Mouse (Mus musculus) MEL (cell line): ENCODE data around the gene Stk11. TPM values are rescaled to one million over a fixed set of nuclear protein-coding genes. Genes with fewer than 3 reads are reported as not detected.

ENCODE experiments used
- DNase-seq: peaks from one replicate; pipeline ENCODE4 v3.0.0; 2011; ENCODE audit warnings: low read depth, low spot score
- H3K27ac ChIP-seq: 2 replicates; pipeline ENCODE4 v1.5.1; 2012; ENCODE audit warnings: low read depth, mild to moderate bottlenecking, control low read depth, low read length, moderate library complexity; ENCODE audit not compliant: control insufficient read depth
- H3K27me3 ChIP-seq, 2 experiments: fragments of 150-350 bp in 1 of 2; sonication (generic) in 1 of 2; 2 replicates each; pipeline ENCODE4 v1.6.1; 2012; ENCODE audit warnings: low read length in 2 of 2, mild to moderate bottlenecking in 2 of 2, improper control_type of control experiment in 1 of 2, moderate library complexity in 1 of 2; ENCODE audit not compliant: insufficient read depth in 2 of 2, control insufficient read depth in 1 of 2
- H3K36me3 ChIP-seq, 2 experiments: 2 replicates each; pipeline ENCODE4 v1.6.1; 2012 to 2014; ENCODE audit warnings: low read length in 2 of 2, improper control_type of control experiment in 1 of 2, inconsistent platforms in 1 of 2, mild to moderate bottlenecking in 1 of 2; ENCODE audit not compliant: insufficient read depth in 2 of 2, control insufficient read depth in 1 of 2
- H3K4me1 ChIP-seq, 2 experiments: fragments of 150-350 bp in 1 of 2; sonication (generic) in 1 of 2; 2 replicates each; pipeline ENCODE4 v1.6.1; 2012; ENCODE audit warnings: low read length in 2 of 2, improper control_type of control experiment in 1 of 2, mild to moderate bottlenecking in 1 of 2; ENCODE audit not compliant: insufficient read depth in 2 of 2, control insufficient read depth in 1 of 2
- H3K4me3 ChIP-seq, 2 experiments: fragments of 150-350 bp in 1 of 2; sonication (generic) in 1 of 2; 2 replicates each; pipeline ENCODE4 v1.5.1; 2012; ENCODE audit warnings: low read depth in 2 of 2, low read length in 2 of 2, mild to moderate bottlenecking in 2 of 2, moderate library complexity in 2 of 2, control low read depth in 1 of 2, improper control_type of control experiment in 1 of 2; ENCODE audit not compliant: control insufficient read depth in 1 of 2, insufficient read depth in 1 of 2
- H3K79me2 ChIP-seq: 2 replicates; pipeline ENCODE4 v1.6.1; 2012; ENCODE audit warnings: mild to moderate bottlenecking, low read length, moderate library complexity; ENCODE audit not compliant: control insufficient read depth, poor library complexity, insufficient read depth
- H3K9ac ChIP-seq: 2 replicates; pipeline ENCODE4 v1.6.1; 2012; ENCODE audit warnings: low read depth, mild to moderate bottlenecking, control low read depth, low read length, moderate library complexity; ENCODE audit not compliant: control insufficient read depth, poor library complexity, severe bottlenecking
- H3K9me3 ChIP-seq: fragments of 150-350 bp; sonication (generic); replicated peaks from 2 replicates; pipeline ENCODE4 v1.6.1; 2012; ENCODE audit warnings: mild to moderate bottlenecking, low read length, improper control_type of control experiment, moderate library complexity; ENCODE audit not compliant: insufficient read depth
- CHD1 ChIP-seq: IDR thresholded peaks from 2 replicates; pipeline ENCODE4 v1.6.1; 2012; ENCODE audit warnings: low read depth, mild to moderate bottlenecking, inconsistent platforms, low read length, improper control_type of control experiment
- CTCF ChIP-seq, 3 experiments: IDR thresholded peaks in 2 of 3; conservative IDR thresholded peaks in 1 of 3; 2 replicates each; pipeline ENCODE4 v1.5.1; 2011 to 2012; ENCODE audit warnings: low read length in 3 of 3, low read depth in 2 of 3, mild to moderate bottlenecking in 2 of 3, improper control_type of control experiment in 1 of 3, inconsistent platforms in 1 of 3, mixed read lengths in 1 of 3, moderate library complexity in 1 of 3; ENCODE audit not compliant: control insufficient read depth in 1 of 3, insufficient read depth in 1 of 3, poor library complexity in 1 of 3, severe bottlenecking in 1 of 3
- E2F4 ChIP-seq: IDR thresholded peaks from 2 replicates; pipeline ENCODE4 v1.6.1; 2011; ENCODE audit warnings: low read depth, low read length, improper control_type of control experiment, borderline replicate concordance
- ELF1 ChIP-seq: IDR thresholded peaks from 2 replicates; pipeline ENCODE4 v1.6.1; 2014; ENCODE audit warnings: low read depth, mild to moderate bottlenecking, inconsistent platforms, low read length, improper control_type of control experiment, moderate library complexity
- ETS1 ChIP-seq: IDR thresholded peaks from 2 replicates; pipeline ENCODE4 v1.6.1; 2012; ENCODE audit warnings: low read depth, mild to moderate bottlenecking, inconsistent platforms, low read length, improper control_type of control experiment, moderate library complexity
- GATA1 ChIP-seq: IDR thresholded peaks from 2 replicates; pipeline ENCODE4 v1.6.1; 2011; ENCODE audit warnings: low read depth, low read length, improper control_type of control experiment
- MAZ ChIP-seq: IDR thresholded peaks from 2 replicates; pipeline ENCODE4 v1.6.1; 2012; ENCODE audit warnings: low read depth, mild to moderate bottlenecking, inconsistent platforms, low read length, improper control_type of control experiment
- MEF2A ChIP-seq: IDR thresholded peaks from 2 replicates; pipeline ENCODE4 v1.6.1; 2014; ENCODE audit warnings: low read depth, mild to moderate bottlenecking, inconsistent platforms, low read length, improper control_type of control experiment; ENCODE audit not compliant: poor library complexity, insufficient replicate concordance, severe bottlenecking; ENCODE audit errors: extremely low read depth
- MYC ChIP-seq: IDR thresholded peaks from 2 replicates; pipeline ENCODE4 v1.6.1; 2011; ENCODE audit warnings: low read depth, mild to moderate bottlenecking, low read length, improper control_type of control experiment, moderate library complexity
- NELFE ChIP-seq: IDR thresholded peaks from 2 replicates; pipeline ENCODE4 v1.6.1; 2011; ENCODE audit warnings: low read depth, low read length, improper control_type of control experiment
- NRF1 ChIP-seq: IDR thresholded peaks from 2 replicates; pipeline ENCODE4 v1.6.1; 2014; ENCODE audit warnings: low read depth, mild to moderate bottlenecking, inconsistent platforms, low read length, improper control_type of control experiment, moderate library complexity; ENCODE audit not compliant: poor library complexity, insufficient read depth, severe bottlenecking
- POLR2AphosphoS2 ChIP-seq: IDR thresholded peaks from 2 replicates; pipeline ENCODE4 v1.6.1; 2011; ENCODE audit warnings: low read length, improper control_type of control experiment
- POLR2AphosphoS5 ChIP-seq: IDR thresholded peaks from 2 replicates; pipeline ENCODE4 v1.6.1; 2012; ENCODE audit warnings: low read depth, borderline replicate concordance, mild to moderate bottlenecking, inconsistent platforms, low read length, moderate library complexity, mixed read lengths
- RAD21 ChIP-seq: IDR thresholded peaks from 2 replicates; pipeline ENCODE4 v1.6.1; 2011; ENCODE audit warnings: mild to moderate bottlenecking, low read depth, low read length, improper control_type of control experiment
- RCOR1 ChIP-seq: IDR thresholded peaks from 2 replicates; pipeline ENCODE4 v1.6.1; 2012; ENCODE audit warnings: low read depth, mild to moderate bottlenecking, inconsistent platforms, low read length, improper control_type of control experiment
- SIN3A ChIP-seq: IDR thresholded peaks from 2 replicates; pipeline ENCODE4 v1.6.1; 2012; ENCODE audit warnings: low read length, improper control_type of control experiment, inconsistent platforms
- TAL1 ChIP-seq: IDR thresholded peaks from 2 replicates; pipeline ENCODE4 v1.6.1; 2012; ENCODE audit warnings: mild to moderate bottlenecking, inconsistent platforms, low read length, moderate library complexity, mixed read lengths
- ZC3H11A ChIP-seq: IDR thresholded peaks from 2 replicates; pipeline ENCODE4 v1.6.1; 2012; ENCODE audit warnings: low read depth, mild to moderate bottlenecking, inconsistent platforms, low read length, improper control_type of control experiment
- polyA plus RNA-seq, 2 experiments: library from polyadenylated mRNA; stranded (reverse) in 1 of 2; unstranded in 1 of 2; fragments of >175 nt in 1 of 2; fragments of >200 nt in 1 of 2; gene quantifications; 2 replicates each; pipeline versions ENCODE4 v1.2.1 to v1.2.4; 2012; ENCODE audit warnings: low replicate concordance in 2 of 2, low read depth in 1 of 2; ENCODE audit not compliant: insufficient read length in 2 of 2, insufficient read depth in 1 of 2, missing spikeins in 1 of 2
- total RNA-seq: library from RNA; depleted of rRNA; stranded (reverse); fragments of 300-350 nt; gene quantifications from 2 replicates; pipeline ENCODE4 v1.2.3, GENCODE M21; 2012

Gene Stk11
- total and polyA plus RNA-seq, 3 experiments, result 108 to 188 TPM; not detected in 1

DNA sequence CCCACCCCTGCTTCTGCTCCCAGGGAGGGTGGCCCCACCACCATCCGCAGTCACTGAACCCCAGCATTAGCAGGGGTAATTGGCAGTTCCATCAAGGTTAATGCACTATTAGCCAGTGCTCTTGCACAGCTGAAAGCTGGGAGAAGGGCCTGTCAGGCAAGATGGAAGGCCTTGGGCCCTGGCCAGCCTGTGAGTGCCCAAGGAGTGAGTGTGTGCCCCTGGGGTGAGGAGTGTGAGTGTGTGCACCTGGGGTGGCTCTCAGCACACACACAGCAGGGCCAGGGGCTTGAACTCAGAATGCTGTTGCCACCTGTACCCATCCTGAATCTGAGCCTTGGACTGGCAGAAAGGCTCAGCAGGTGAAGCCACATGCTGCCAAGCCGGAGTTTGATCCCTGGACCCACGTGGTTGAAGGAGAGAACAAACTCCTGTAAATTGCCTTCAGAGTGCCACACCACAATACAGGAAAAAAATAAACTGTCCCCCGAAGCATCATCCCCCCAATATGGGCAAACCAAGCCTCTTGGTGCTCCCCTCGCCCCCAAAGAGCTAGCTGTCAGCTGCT, 60.7 kb downstream of the Stk11 start:
- H3K9me3 ChIP-seq, result no peaks in the 10 kb centered on the region
- peaks cover 0 to 8% of the 10 kb centered on the region in 2 experiments; a peak in 2 of 4 replicates for H3K36me3 ChIP-seq

DNA sequence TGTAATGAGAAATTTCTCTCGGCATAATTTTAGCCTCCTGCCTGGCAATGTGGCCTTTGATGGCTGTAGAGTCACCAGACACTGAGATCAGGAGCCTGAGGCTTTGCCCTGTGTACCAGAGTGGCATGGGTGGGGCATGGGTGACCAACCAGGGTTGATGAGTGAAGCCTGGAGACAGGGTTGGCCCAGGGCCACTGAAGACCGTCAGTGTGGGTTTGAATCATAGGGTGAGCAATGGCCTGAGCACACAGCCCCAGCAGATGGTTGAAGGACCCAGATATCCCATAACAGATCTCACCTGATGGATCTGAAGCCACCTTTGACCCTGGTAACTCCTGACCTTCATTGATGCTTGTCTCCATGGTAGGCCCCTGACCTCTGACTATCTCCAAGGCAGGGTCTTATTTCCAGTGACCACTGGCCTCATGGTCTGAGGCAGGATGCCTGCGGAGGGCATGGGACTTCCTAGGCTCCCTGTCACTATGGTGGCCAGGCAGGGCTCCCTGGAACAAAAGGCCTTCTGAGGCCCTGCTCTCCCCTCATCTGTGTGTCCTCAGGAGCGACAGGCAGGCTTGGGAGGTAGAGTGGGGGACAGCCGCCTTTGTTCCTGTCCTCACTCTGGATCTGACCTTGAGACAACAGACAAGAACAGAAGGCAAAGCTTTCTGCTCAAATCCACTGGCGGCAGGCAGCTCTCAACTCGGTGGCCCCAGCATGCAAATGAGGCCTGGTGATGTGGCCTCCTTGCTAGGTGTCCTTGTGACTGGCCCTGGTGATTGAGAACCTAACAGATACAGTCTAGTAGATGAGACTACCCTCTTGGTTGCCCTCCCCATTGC, 62.1 kb downstream of the Stk11 start:
- H3K4me1 ChIP-seq, result no peaks in the 10 kb centered on the region
- H3K27ac ChIP-seq, result no peak overlapping the region
- no peak overlapping the region for H3K4me3 ChIP-seq
- H3K27me3 ChIP-seq, result peaks cover 9 to 12% of the 10 kb centered on the region in 2 experiments
- H3K36me3 ChIP-seq, result peaks cover 0 to 3% of the 10 kb centered on the region in 2 experiments; a peak in 1 of 4 replicates
- no peak for TF ChIP-seq ELF1
- TF ChIP-seq CHD1, result no peak
- TF ChIP-seq CTCF (IDR thresholded peaks at IDR 0.05 in 2 of 3, conservative IDR thresholded peaks at IDR 0.05 in 1 of 3; ENCODE audit: control insufficient read depth in 1 of 3, insufficient read depth in 1 of 3, low read depth in 2 of 3, low read length in 3 of 3, poor library complexity in 1 of 3, severe bottlenecking in 1 of 3), result no peak
- no peak for TF ChIP-seq E2F4
- no peak for TF ChIP-seq SIN3A
- TF ChIP-seq GATA1, result no peak
- no peak for TF ChIP-seq ETS1
- TF ChIP-seq NELFE, result no peak
- TF ChIP-seq POLR2AphosphoS2, result no peak
- TF ChIP-seq POLR2AphosphoS5, result no peak
- no peak for TF ChIP-seq NRF1
- TF ChIP-seq MYC, result no peak
- no peak for TF ChIP-seq MAZ
- TF ChIP-seq RCOR1, result no peak
- TF ChIP-seq RAD21, result no peak
- TF ChIP-seq TAL1, result no peak
- no peak for TF ChIP-seq MEF2A
- no peak overlapping the region for H3K9ac ChIP-seq
- H3K79me2 ChIP-seq, result peaks cover 4% of the 10 kb centered on the region; the same call in 1 of the 2 replicates
- no peaks in the 10 kb centered on the region for H3K9me3 ChIP-seq
- no peak for DNase-seq

More for the DNA sequence above, 60.7 kb downstream of the Stk11 start:
- DNase-seq, result no peak
- H3K4me1 ChIP-seq, result peaks cover 0 to 6% of the 10 kb centered on the region in 2 experiments; a peak in 1 of 4 replicates
- no peak overlapping the region for H3K9ac ChIP-seq
- H3K27ac ChIP-seq, result no peak overlapping the region
- TF ChIP-seq ZC3H11A, result no peak
- TF ChIP-seq, all 39 proteins: peak for 0
- H3K4me3 ChIP-seq, result no peak overlapping the region
- H3K79me2 ChIP-seq, result peaks cover 4% of the 10 kb centered on the region; the same call in 1 of the 2 replicates
- H3K27me3 ChIP-seq, result peaks cover 9 to 12% of the 10 kb centered on the region in 2 experiments
